Mouse (Mus musculus) cerebellum, adult 2 months (tissue): ENCODE results near the gene Atp8b3.

ENCODE experiments used
- CTCF ChIP-seq: fragments of 200-500 bp; IDR thresholded peaks from 2 replicates; pipeline ENCODE4 v1.5.1; 2011; ENCODE audit warnings: low read depth, mild to moderate bottlenecking, control low read depth, low read length, moderate library complexity, borderline replicate concordance; ENCODE audit not compliant: insufficient read depth
- POLR2A ChIP-seq: fragments of 200-500 bp; IDR thresholded peaks from 2 replicates; pipeline ENCODE4 v1.6.1; 2011; ENCODE audit warnings: low read length, control low read depth, borderline replicate concordance; ENCODE audit not compliant: insufficient read depth

GRCm38 (mm10) chr10:80533704-80534103 is 5.2 kb downstream of the Atp8b3 start:
- TF ChIP-seq POLR2A (no peak), CTCF (no peak)
